Mouse (Mus musculus) lung, adult 18-20 months (tissue): ENCODE measurements at regions not wholly inside any gene's neighbourhood (a gene's known extent, or its start where the extent isn't known, plus 50 kb on each side); places are given as distances from the start of the nearest gene placed in this dataset.

Experiments
- DNase-seq, 2 experiments: peaks; one replicate each; pipeline ENCODE4 v3.0.0; 2022; ENCODE audit warnings: mixed read lengths in 2 of 2

DNA sequence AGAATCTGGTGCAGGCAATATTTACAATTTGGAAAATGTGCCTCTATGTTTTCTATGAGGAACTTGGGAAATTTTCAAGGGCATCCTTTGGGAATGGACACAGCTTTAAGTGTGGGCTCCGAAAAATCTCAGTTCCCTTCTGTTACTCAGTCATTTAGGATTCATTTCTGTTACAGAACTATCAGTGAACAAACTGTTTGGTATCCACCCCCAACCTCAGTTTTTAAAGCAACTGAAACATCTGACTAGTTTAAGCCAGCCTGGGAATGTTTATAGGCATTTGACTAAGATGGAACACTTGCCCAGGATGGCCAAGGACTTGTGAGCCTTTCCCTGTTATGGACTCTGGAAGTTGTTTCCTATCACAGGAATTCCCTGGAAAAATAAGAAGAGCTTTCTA lies 280.0 kb upstream of the Prickle1 start:
- DNase-seq, result no peak

DNA sequence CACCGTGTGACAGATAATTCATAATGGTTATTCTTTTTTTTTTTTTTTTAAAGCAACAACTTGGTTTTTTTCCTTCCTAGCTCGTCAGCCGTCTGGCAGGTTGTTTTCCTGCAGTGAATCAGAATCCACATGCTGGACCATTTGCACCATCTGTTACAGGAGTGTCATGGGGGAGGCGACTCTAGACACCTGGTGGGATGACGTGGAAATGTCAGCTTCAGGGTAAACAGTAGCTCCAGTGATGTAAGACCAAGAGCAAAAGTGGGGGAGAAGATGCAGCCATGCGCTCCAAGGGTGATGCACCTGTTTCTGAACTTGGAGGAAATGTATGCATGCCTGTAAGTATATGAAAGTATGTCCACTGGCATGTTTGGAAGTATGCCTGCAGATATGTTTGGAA lies 278.5 kb upstream of the Prickle1 start:
- no peak for DNase-seq

DNA sequence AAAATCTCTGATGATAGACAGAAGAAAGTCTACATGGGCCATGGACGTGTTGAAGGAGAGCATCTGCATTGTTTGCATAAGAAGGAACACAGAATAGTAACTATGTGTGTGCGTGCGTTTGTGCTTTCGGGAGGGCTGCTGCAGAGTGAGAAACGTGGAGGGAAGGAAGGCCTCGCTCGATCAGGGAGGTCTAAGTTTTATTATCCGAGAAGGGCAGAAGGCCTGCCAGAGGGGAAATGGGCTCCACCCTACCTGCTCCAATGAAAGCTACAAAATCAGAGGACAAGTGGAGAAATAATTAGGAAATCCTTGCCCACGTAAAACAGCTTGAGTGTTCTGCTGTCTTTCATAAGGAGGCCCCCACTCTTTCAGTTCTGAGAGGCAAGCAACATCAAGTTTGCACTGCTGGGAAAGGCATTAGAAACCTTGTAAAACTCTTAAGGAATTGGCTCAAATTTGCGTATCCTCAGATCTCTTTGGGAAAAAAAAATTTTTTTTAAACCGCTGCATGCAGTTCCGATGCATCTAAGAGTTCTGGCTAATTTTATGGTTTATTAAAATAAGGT lies 261.7 kb upstream of the Prickle1 start:
- no peak for DNase-seq

DNA sequence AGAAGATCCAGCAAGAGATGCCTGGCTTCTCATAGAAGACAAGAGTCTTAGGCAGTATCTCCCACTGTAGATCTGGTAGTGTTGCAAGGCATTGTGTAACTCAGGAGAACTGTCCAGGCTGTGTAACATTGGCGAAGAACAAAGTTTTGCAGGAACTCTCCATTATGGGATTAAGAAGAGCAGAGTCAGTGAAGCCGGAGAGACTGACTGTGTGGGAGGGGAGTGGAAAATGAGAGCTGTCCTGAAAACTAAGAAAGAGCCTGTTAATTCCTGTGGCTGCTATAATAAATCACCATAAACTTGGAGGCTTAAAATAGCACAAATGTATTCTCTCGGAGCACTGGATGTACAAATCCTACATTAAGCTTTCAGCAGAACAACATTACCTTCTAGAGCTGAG lies 257.5 kb upstream of the Prickle1 start:
- no peak for DNase-seq

DNA sequence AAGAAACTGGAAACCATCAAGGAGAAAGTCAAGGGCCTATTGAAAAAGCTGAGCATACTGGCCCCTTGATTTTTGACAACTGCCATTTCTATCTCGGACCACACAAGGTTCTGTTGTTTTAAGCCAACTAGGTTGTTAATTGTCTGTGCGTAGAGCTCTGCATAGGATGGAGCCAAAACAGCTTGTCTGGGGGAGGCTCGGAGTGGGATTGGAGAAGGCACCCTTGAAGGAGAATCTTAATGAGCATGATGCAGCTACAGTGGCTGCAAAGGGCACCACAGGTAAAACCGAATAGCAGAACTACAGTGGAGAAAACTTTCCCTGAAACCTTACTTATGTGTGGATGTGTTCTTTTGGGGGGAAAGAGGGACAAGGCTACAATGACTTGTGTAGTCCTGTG lies 256.4 kb upstream of the Prickle1 start:
- no peak for DNase-seq

DNA sequence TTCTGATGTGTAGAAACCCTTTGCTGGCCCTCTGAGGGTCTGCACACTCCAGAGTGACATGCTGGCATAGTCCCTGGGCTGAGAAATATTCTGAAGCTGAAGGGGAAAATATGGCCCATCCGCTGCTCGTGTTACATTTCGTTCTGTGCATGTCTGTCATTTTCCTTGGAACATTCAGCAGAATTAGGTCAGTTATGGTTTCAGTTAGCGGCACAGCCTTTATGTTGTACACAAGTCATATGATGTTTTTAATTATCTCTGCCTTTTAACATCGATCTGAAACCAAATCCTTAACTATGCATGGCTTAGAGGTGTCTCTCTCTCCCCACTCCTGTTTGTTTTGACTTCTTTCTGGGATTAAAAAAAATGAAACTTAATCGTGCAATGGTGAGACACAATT lies 254.7 kb upstream of the Prickle1 start:
- DNase-seq, result no peak

DNA sequence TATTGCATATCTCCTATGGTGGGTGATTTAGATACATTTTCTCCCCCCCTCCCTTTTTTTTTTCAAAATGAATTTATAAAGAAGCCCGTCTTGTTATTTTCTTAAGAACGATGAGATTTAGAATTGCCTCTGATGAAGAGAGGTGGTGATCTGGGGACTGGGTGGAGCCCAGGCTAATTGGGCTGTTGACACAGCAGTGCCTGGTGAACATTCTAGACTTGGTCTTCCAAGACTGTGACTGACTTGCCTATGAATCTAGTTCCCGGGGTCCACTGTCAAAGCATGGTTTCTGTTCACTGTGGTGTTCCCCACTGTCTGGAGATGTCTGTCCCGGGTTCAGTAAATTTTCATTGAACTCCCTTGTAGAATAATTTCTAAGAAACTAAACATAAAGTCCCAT lies 253.1 kb upstream of the Prickle1 start:
- no peak for DNase-seq

DNA sequence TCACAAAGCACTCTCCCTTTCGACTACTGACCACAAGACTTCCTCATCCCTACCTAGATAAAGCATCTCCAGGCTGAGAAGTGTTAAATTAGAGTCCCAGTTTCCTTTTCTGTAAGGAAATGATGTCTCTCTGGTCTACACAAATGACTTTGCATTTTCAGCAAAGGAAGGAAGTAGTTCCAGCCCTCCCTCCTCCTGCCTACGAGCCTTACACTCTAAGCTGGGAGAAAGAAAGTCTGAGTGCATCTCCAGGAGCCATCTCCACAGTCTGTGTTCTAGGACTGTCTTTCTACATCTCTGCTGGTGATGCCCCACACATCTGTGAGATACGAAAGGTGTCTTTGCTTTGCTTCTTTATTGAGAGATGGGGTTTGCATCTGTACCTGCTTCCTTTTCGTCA lies 251.1 kb upstream of the Prickle1 start:
- DNase-seq, result no peak

DNA sequence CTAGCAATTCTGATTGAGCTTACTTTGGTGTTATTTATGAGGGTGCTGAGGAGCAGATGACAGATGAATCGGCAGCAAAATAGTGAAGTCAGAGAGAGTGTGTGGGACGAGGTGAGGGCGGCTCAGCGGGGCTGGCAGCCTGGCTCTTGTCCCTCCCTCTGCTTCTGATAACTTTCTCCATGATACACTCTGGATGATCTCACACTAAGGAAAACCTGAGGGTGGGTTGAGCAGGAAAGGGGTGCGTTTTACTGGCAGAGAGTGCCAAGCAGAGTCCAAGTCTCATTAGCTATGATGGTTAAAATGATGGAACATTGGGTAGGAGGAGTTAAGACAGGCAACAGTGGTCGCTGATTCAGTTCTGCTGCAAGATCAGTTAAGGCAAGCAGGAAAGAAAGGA lies 250.1 kb upstream of the Prickle1 start:
- no peak for DNase-seq

DNA sequence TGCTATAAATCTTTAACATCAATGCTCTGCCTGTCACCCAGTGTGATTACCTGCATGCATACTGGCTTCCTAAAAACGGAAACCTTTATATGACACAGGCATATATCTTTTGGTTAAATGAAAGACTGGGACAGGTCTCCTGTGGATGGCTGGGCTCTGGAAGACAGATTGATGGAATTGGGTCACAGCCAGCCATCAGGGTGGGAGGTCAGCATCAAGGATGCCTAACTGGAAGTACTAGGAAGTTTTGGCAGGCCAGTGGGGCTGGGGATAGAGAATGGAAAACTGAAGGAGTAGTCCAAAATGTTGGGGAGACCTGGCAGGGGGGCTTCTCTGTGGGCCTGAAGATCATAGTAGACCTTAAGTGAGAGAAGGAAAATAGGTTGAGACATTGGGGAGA lies 237.3 kb upstream of the Prickle1 start:
- no peak for DNase-seq

DNA sequence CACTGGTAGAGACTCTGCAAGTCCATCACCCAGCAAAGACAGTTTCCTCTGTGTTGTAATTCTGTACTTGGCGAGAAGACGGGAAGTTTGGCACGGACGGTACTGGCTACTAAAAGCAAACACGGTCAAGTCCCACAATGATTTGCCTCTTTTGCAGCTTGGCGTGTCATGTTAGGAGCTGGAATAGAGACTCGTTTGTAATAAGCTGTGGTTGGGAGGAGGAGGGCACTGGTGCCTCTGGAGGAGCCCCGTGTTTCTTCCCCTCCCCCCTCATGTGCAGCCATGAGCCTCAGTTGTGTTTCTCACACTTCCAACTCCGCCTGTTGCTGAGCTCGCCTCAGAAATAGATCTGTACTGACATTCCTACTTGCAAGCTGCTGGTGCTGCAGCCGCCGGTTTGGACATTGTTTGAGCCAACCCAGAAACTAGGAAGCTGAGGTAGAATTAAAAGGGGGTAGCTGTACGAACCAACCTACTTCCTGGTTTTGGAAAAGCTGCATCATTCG lies 236.8 kb upstream of the Prickle1 start:
- DNase-seq, result peak; percentile 19 to 35

DNA sequence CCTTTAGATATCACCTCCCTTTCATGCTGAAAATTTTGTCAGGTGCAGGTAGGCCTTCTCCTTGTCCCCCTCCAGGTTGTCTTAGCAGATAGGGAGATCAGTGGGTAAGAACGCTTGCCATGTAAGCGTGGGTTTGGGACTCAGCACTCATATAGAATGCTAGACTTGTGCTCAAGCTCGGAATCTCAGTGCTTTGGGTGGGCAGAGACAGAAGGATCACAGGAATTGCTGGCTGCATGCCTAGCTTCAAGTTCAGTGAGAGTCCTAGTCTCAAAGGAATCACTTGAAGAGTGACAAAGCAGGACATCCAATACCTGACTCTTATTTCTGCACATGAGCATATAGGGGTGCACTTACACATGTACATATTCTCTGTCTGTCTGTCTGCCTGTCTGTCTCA lies 235.5 kb upstream of the Prickle1 start:
- DNase-seq, result no peak

DNA sequence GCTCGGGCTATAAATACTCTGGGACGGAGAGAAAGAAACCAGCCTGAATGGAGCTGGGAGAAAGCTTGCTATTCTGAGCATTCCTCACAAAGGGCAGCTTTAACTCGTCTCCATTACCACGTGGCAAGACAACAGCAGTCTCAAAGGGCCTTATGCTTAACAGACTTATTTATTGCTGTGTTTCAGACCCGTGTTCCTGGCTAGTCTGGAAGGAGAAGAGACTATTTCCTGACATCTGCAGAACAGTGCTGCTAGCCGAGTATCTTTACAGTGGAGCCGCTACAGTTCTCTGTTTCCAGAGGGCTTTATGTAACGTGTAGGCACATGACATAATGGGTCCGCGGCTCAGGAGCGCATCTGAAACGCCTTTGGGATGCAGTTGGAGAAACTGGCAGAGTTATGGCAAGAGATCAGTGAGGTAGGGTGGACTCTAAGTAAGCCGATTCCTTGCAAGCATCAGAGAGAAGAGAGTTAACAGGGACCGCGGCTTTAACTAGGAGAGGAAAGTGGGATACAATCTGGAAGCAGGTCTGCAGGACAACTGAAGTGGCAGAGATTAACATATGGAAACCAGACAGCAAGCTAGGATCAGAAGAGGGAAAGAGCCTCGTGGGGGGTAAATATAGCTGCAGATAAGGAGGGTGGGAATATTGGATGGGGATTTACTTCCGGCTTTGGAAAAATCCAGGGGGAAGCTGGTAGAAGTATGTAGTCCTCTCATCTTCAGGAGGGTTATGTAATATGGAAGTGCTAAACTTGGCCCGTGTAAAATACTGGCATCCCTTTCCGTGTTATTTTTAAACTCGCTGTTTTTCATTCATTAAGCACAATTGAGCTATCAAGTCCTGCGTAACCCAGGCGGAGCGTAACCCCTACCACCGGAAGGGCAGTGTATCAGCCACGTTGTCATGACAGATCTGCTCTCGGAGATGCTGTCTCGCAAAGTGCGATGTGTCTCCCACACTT lies 229.3 kb upstream of the Prickle1 start:
- peak in 1 of 2 experiments; percentile 26 for DNase-seq

DNA sequence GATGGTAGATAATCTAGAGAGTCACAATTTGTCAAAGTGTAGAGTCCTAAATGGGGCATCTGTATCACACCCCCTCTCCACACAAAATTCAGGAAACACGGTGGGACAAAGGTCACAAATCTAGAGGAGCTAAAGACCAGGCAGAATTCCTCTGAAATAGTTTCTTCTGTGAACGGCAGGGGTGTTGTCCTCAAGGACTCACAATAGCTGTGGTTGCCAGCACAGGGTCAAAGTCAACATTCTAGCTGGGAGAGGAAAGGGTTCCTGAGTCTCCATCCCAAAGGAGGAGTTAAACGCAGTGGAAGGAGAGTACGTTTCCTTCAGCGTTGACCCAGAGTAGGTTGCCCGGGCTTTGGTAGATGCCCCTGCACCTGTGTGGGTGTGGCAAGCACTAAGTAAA lies 225.5 kb upstream of the Prickle1 start:
- DNase-seq, result no peak

DNA sequence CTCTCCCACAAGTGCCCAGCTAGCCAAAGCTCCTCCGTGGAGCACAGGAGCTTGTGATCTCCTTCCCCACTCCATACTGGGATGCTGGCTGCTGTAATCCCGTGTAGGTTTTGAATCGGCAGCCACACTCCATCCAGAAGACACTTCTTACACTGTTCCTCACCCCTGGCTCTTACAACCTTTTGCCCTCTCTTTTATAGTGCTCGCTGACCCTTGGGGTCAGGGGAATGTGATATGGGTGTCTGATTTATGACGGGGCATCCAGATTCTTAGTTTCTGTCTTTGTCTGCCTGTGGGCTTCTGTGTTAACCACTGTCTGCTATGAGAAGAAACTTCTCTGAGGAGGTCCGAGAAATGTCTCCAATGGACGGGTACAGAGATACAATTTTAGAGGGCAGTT lies 216.3 kb upstream of the Prickle1 start:
- no peak for DNase-seq

DNA sequence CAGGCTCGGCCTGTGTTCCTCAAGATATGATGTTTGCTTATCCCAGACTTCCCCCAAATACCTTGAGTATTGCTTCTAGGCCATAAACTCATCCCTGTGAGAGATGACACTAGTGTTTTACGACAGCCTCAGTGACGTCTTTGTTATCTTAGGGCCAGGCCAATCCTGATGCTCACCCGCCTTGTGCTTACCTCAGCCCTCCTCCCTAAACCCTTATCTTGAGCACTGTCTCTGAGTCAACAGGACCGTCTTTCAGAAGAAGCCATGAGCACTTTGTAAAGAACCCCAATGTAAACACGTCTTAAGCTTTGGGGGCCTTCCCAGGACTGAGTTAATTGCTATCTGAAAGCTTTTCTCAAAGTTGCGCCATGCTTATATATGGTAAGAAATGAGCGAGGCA lies 212.3 kb upstream of the Prickle1 start:
- no peak for DNase-seq

DNA sequence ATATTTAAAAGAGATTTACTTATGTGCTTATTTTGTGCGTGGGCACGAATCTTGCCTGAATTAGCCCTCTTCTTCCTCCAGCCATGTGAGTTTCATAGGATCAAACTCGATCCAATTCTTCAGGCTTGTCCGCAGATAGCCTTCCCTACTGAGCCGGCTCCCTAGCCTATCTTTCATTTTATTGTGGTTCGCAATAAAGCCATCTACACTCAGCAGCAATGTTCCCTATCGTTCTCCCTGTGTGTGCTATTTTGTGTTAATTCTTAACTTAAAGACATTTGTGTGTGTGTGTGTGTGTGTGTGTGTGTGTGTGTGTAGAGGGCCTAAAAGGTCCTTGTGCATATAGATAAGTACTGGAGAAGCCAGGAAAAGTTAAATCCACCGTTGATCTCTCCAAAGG lies 211.8 kb upstream of the Prickle1 start:
- DNase-seq, result no peak

DNA sequence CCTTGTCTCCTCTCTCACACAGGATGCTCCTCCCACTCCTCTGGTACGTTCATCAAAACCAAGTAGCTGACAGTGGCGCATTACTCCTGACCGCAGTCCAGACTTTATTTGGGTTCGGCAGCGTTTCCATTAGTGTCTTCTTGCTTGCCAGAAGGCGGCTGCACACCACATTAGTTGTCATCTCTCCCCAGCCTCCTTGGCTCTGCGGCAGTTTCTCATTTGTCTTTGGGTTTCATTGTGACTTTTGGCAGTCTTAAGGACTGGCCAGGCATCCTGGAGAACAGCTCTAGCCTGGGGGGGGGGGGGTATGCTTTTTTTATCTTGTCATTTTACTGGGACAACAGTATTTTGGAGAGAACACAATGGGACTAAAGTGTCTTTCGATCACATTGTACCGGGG lies 209.0 kb upstream of the Prickle1 start:
- no peak for DNase-seq

DNA sequence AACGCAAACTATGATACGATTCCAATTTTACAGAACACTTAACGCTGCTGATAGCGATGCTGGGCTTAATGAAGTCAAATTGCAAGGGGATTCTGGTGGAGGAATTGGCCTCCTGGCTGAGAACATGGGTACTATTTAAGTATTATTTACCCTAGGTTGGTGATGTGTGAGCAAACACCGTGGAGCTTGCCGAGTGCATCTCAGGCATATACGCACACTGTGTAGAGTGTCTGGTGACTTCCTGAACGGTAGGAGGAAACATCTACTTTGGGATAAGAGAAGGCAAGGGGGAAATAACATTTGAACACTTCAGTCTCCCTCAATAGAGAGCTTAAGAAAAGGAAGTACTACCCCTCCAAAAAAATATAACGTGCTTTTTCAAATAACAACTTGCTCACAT lies 194.8 kb upstream of the Prickle1 start:
- no peak for DNase-seq

DNA sequence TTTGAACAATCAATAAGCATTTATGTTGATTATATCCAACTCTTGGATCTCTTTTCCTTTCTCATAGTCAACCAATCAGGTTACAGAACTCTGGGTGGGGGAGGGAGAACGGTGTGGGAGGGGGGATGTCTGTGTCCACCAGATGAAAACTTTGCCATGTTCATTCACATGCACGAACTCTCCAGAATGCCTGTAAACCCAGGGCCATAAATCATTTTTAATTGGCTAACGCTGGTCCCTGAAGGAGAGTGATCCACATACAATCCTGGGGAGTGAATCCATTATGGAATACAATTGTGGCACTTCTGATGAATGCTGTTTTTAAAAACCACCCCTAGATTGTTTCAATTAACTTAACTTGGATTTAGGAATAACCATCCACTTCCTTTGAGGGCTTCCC lies 194.1 kb upstream of the Prickle1 start:
- DNase-seq, result no peak

DNA sequence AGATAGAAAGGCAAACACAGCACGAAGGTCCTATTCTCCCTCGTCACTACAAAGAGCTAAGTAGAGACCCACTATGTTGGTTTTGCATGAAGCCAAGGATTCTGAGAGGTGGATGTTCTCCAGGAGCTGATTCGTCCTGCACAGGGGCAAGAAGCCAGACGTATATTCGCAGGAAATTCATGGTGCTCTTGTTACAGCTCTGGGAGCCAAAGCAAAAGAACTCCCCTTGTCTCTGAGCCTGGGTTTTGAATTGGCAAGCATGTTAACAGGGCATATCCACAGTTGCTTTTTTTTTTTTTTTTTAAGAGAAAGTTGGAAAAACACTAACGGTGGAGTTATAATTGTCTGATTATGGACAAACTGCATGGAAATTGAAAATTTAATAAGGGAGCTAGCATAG lies 191.7 kb upstream of the Prickle1 start:
- DNase-seq, result no peak

DNA sequence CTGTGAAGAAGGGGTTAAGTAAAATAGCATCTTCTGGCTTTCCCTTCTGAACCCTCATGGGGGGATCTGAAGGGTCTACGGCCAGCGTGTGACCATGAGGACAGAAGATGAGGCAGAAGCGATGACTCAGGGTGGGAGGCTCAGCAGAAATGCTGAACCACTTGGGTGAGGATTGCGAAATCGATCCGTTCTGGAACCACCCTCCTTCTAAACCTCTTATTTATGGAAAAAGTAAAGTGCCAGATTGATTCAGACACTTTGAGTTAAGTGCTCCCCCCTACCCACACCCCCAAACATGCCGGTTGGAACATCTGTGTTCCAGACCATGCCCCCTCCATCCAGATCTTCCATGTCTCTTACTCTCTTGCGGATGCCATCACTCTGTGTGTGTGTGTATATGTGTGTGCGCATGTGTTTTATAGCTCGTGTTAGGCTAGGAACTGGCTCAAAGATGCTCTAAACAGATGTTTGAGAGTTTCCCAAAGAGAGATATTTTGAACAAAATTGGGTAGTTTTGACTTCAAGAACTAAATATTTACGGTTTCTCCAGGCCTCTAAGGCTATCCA lies 190.2 kb upstream of the Prickle1 start:
- no peak for DNase-seq

DNA sequence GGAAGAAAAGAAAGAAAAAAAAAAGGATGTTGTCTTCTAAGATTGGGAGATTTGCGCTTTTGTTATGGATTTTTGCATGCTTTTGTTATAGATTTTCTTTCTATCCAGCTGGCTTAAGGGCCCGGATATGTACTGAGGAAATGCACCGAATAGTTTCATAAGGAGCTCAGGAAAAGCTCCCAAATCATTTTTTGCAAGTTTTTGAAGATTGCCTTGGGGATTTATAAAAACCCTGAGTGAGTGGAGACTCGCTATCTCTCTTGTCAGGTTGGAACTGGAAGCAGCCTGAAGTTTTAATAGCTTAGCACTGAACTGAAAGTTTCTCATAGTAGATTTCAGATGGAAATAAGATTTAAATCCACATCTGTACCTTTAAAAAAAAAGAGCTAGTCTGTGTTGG lies 188.0 kb upstream of the Prickle1 start:
- DNase-seq, result no peak

DNA sequence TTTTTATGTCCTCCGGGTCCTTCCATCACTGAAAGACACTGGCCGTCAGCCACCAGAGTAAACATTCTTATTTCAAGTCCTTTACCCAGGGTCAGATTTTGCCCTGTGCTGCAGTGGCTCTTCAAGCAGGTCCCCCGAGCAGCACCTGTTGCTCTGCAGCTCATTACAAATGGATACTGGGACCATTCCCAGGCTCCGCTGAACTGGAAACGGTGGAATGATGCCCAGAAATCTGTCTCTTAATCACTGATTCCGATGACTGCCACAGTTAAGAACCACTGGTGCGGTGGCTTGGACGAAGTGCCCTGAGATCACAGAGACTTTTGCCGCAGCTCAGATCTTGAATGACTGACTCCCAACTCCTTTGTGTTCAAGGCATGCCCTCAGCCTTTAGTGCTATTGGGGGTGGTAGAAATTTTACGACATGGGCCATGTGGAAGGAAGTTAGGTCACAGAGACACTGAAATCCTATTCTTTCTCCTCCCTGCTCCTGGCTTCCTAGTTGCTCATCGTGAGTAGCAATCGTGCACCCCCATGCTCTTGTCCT lies 179.6 kb upstream of the Prickle1 start:
- no peak for DNase-seq
